Mouse (Mus musculus) kidney, postnatal 0 days (tissue): ENCODE data around the gene Ldlrad2. TPM values are rescaled to one million over a fixed set of nuclear protein-coding genes. Genes with fewer than 3 reads are reported as not detected.

Experiments
- ATAC-seq: fragments of 200-750 bp; cut with Nextera tagmentation; replicated peaks from 2 replicates; pipeline ENCODE4 v1.8.0; 2017; ENCODE audit warnings: low read depth, moderate number of reproducible peaks, moderate TSS enrichment, moderate library complexity; ENCODE audit not compliant: low FRiP score
- DNase-seq: peaks from one replicate; pipeline ENCODE4 v3.0.0-alpha.2; 2016; ENCODE audit warnings: low spot score
- H3K27ac ChIP-seq: fragments of 300-500 bp; sonication (generic); 2 replicates; pipeline ENCODE4 v1.5.1; 2014; ENCODE audit warnings: mild to moderate bottlenecking
- H3K27me3 ChIP-seq: fragments of 300-500 bp; sonication (generic); 2 replicates; pipeline ENCODE4 v1.6.1; 2014; ENCODE audit warnings: low read length, mixed read lengths; ENCODE audit not compliant: insufficient read depth
- H3K36me3 ChIP-seq: fragments of 300-500 bp; sonication (generic); 2 replicates; pipeline ENCODE4 v1.6.1; 2014; ENCODE audit warnings: low read length, mixed read lengths; ENCODE audit not compliant: insufficient read depth
- H3K4me1 ChIP-seq: fragments of 300-500 bp; sonication (generic); replicated peaks from 2 replicates; pipeline ENCODE4 v1.6.1; 2014; ENCODE audit warnings: antibody characterized with exemption, low read length, mixed read lengths; ENCODE audit not compliant: insufficient read depth
- H3K4me2 ChIP-seq: fragments of 300-500 bp; sonication (generic); 2 replicates; pipeline ENCODE4 v1.6.1; 2014; ENCODE audit warnings: mild to moderate bottlenecking, low read length, moderate library complexity, mixed read lengths
- H3K4me3 ChIP-seq: fragments of 300-500 bp; sonication (generic); replicated peaks from 2 replicates; pipeline ENCODE4 v1.5.1; 2014; ENCODE audit warnings: low read depth, low read length
- H3K9ac ChIP-seq: fragments of 300-500 bp; sonication (generic); 2 replicates; pipeline ENCODE4 v1.6.1; 2014; ENCODE audit warnings: low read depth, low read length
- H3K9me3 ChIP-seq: fragments of 300-500 bp; sonication (generic); replicated peaks from 2 replicates; pipeline ENCODE4 v1.6.1; 2016; ENCODE audit warnings: low read length, inconsistent platforms, mixed read lengths
- CTCF ChIP-seq: IDR thresholded peaks from 2 replicates; pipeline ENCODE4 v1.5.1; 2016; ENCODE audit warnings: antibody characterized with exemption, low read depth, mild to moderate bottlenecking, moderate library complexity
- WGBS: fragments of 180-500 bp; shearing (Covaris S2); extraction: QIAGEN DNeasy Blood & Tissue Kit; methylation state at CpG from one replicate; pipeline ENCODE4 v1.1.7; 2014; 5-methylcytosine and 5-hydroxymethylcytosine counted together
- polyA plus RNA-seq: library from polyadenylated mRNA; unstranded; fragments of >200 nt; fragmentation: Nextera tagmentation; extraction: Ambion mirVana; gene quantifications from 2 replicates; pipeline ENCODE4 v1.2.1, GENCODE M21; 2015

Gene Ldlrad2
- not detected in 2 replicates for polyA plus RNA-seq

- 87% methylated on average over 10 of the region's 10 CpGs for WGBS
Measured at GRCm38 (mm10) chr4:137574469-137574868, at the start of gene Ldlrad2. Ldlrad2 (minus strand) TSS chr4:137574569.

GRCm38 (mm10) chr4:137622847-137623246, 48.5 kb upstream of the Ldlrad2 start:
- Histone ChIP-seq H3K27me3 (no peaks in the 10 kb centered on the region), H3K27ac (no peak overlapping the region), H3K4me3 (no peak overlapping the region), H3K4me1 (no peaks in the 10 kb centered on the region), H3K36me3 (peaks cover 43% of the 10 kb centered on the region), H3K9ac (no peak overlapping the region), H3K9me3 (no peaks in the 10 kb centered on the region), H3K4me2 (no peak overlapping the region)
- no peak for ATAC-seq
- DNase-seq, result no peak
- TF ChIP-seq CTCF, result no peak
- WGBS, result 89% methylated on average over 8 of the region's 8 CpGs

More at GRCm38 (mm10) chr4:137574469-137574868, at the start of gene Ldlrad2:
- no peak within 1 kb of the TSS for H3K27ac ChIP-seq
- H3K4me3 ChIP-seq, result no peak within 1 kb of the TSS
- no peak within 1 kb of the TSS for H3K9ac ChIP-seq
- ATAC-seq (no peak), DNase-seq (no peak)
- peaks cover 7% of the 10 kb centered on the region for H3K36me3 ChIP-seq
- peaks cover 4% of the 10 kb centered on the region; the same call in 1 of the 2 replicates for H3K4me1 ChIP-seq
- TF ChIP-seq CTCF, result no peak
- no peaks in the 10 kb centered on the region for H3K9me3 ChIP-seq
- no peaks in the 10 kb centered on the region for H3K27me3 ChIP-seq
- H3K4me2 ChIP-seq, result no peak within 1 kb of the TSS

- Histone ChIP-seq H3K36me3 (peaks cover 63% of the 10 kb centered on the region), H3K4me1 (0 out of 2 replicates have a peak, but pooled peaks cover 3% of the 10 kb centered on the region), H3K4me3 (no peak overlapping the region), H3K4me2 (no peak overlapping the region), H3K27me3 (no peaks in the 10 kb centered on the region), H3K27ac (no peak overlapping the region), H3K9ac (no peak overlapping the region), H3K9me3 (no peaks in the 10 kb centered on the region)
- 55% methylated on average over 15 of the region's 15 CpGs for WGBS
- no peak for TF ChIP-seq CTCF
- DNase-seq (peak; percentile 53), ATAC-seq (no peak)
Measured at GRCm38 (mm10) chr4:137610256-137610655, 35.9 kb upstream of the Ldlrad2 start.

- 60% methylated on average over 7 of the region's 7 CpGs for WGBS
- Histone ChIP-seq H3K36me3 (peaks cover 65% of the 10 kb centered on the region), H3K27ac (no peak overlapping the region), H3K27me3 (no peaks in the 10 kb centered on the region), H3K9ac (no peak overlapping the region), H3K4me3 (no peak overlapping the region), H3K9me3 (no peaks in the 10 kb centered on the region), H3K4me2 (no peak overlapping the region), H3K4me1 (0 out of 2 replicates have a peak, but pooled peaks cover 3% of the 10 kb centered on the region)
- ATAC-seq (no peak), DNase-seq (no peak)
- TF ChIP-seq CTCF, result no peak
Measured at GRCm38 (mm10) chr4:137609702-137610101, 35.3 kb upstream of the Ldlrad2 start.

- DNase-seq (peak; percentile 51), ATAC-seq (no peak)
- 55% methylated on average over 7 of the region's 7 CpGs for WGBS
Measured at GRCm38 (mm10) chr4:137609281-137609680, 34.9 kb upstream of the Ldlrad2 start.

GRCm38 (mm10) chr4:137607023-137607422, 32.7 kb upstream of the Ldlrad2 start:
- H3K9ac ChIP-seq, result no peak overlapping the region
- no peak for TF ChIP-seq CTCF
- H3K27me3 ChIP-seq, result no peaks in the 10 kb centered on the region
- no peaks in the 10 kb centered on the region for H3K9me3 ChIP-seq
- peaks cover 51% of the 10 kb centered on the region for H3K36me3 ChIP-seq
- no peak overlapping the region for H3K4me3 ChIP-seq
- ATAC-seq (no peak), DNase-seq (no peak)
- H3K27ac ChIP-seq, result no peak overlapping the region
- 0 out of 2 replicates have a peak, but pooled peaks cover 3% of the 10 kb centered on the region for H3K4me1 ChIP-seq
- no peak overlapping the region for H3K4me2 ChIP-seq
- WGBS, result 100% methylated on average over 2 of the region's 2 CpGs

More at GRCm38 (mm10) chr4:137609281-137609680, 34.9 kb upstream of the Ldlrad2 start:
- H3K9me3 ChIP-seq, result no peaks in the 10 kb centered on the region
- TF ChIP-seq CTCF, result no peak
- no peaks in the 10 kb centered on the region for H3K27me3 ChIP-seq
- H3K4me1 ChIP-seq, result 0 out of 2 replicates have a peak, but pooled peaks cover 3% of the 10 kb centered on the region
- peaks cover 64% of the 10 kb centered on the region for H3K36me3 ChIP-seq
- no peak overlapping the region for H3K9ac ChIP-seq
- H3K4me2 ChIP-seq, result no peak overlapping the region
- no peak overlapping the region for H3K27ac ChIP-seq
- H3K4me3 ChIP-seq, result no peak overlapping the region
